ENCODE assay signal across 13 mouse cellular contexts in genomic region chr1:106584824-106585223, GRCm38 (mm10).
DNase-seq lines count a peak whose midpoint lies in the region; ATAC-seq lines count a peak whose summit lies in the region.
"Had no signal": no experiment of that assay in that cellular context is flagged by ENCODE, and none has a peak within 500 bp of the region (broad histone marks: within the 10 kb centered on the region; RNA-seq: fewer than 3 reads in every experiment).

No protein-coding gene starts in this region.

- H3K9ac ChIP-seq in hindbrain, embryonic 11.5 days (ENCODE audit: low read depth, low read length): no peak overlapping the region
- no peak overlapping the region for H3K9ac ChIP-seq in neural tube, embryonic 13.5 days
- no peak overlapping the region for H3K9ac ChIP-seq in hindbrain, embryonic 16.5 days (ENCODE audit: low read depth, low read length)
- no peak overlapping the region for H3K9ac ChIP-seq in neural tube, embryonic 15.5 days (replicated peaks)
- no peak overlapping the region for H3K9ac ChIP-seq in liver, embryonic 11.5 days (ENCODE audit: low read depth, low read length)
- H3K9ac ChIP-seq: liver, postnatal 0 days had no signal

- H3K4me1 ChIP-seq in hindbrain, embryonic 10.5 days (replicated peaks): peaks cover 29% of the 10 kb centered on the region
- no peaks in the 10 kb centered on the region for H3K4me1 ChIP-seq in hindbrain, embryonic 11.5 days (replicated peaks; ENCODE audit: control insufficient read depth, insufficient read depth, low read length)
- peaks cover 47% of the 10 kb centered on the region for H3K4me1 ChIP-seq in neural tube, embryonic 13.5 days (replicated peaks)
- H3K4me1 ChIP-seq in hindbrain, embryonic 16.5 days (ENCODE audit: control insufficient read depth, insufficient read depth, low read depth, low read length): peaks cover 6% of the 10 kb centered on the region; the same call in 1 of the 2 replicates
- H3K4me1 ChIP-seq in neural tube, embryonic 15.5 days: peaks cover 37% of the 10 kb centered on the region
- no peaks in the 10 kb centered on the region for H3K4me1 ChIP-seq in liver, embryonic 11.5 days (replicated peaks; ENCODE audit: control insufficient read depth, insufficient read depth, low read length)

- no peaks in the 10 kb centered on the region for H3K9me3 ChIP-seq in hindbrain, embryonic 10.5 days
- no peaks in the 10 kb centered on the region for H3K9me3 ChIP-seq in hindbrain, embryonic 11.5 days (ENCODE audit: control insufficient read depth, low read length)
- no peaks in the 10 kb centered on the region for H3K9me3 ChIP-seq in neural tube, embryonic 13.5 days
- no peaks in the 10 kb centered on the region for H3K9me3 ChIP-seq in hindbrain, embryonic 16.5 days (ENCODE audit: control insufficient read depth, low read length)
- no peaks in the 10 kb centered on the region for H3K9me3 ChIP-seq in neural tube, embryonic 15.5 days (replicated peaks)
- H3K9me3 ChIP-seq in liver, embryonic 11.5 days (ENCODE audit: control insufficient read depth, low read length): no peaks in the 10 kb centered on the region
- H3K9me3 ChIP-seq: heart, embryonic 10.5 days; limb, embryonic 10.5 days had no signal

- no peak overlapping the region for H3K4me3 ChIP-seq in hindbrain, embryonic 10.5 days
- H3K4me3 ChIP-seq in hindbrain, embryonic 11.5 days (ENCODE audit: low read depth, low read length): no peak overlapping the region
- H3K4me3 ChIP-seq in neural tube, embryonic 13.5 days: no peak overlapping the region
- no peak overlapping the region for H3K4me3 ChIP-seq in hindbrain, embryonic 16.5 days (ENCODE audit: low read length)
- no peak overlapping the region for H3K4me3 ChIP-seq in neural tube, embryonic 15.5 days (replicated peaks)
- H3K4me3 ChIP-seq in liver, embryonic 11.5 days (ENCODE audit: low read depth, low read length): no peak overlapping the region
- H3K4me3 ChIP-seq: gastrocnemius, adult 2 months; heart, embryonic 10.5 days; limb, embryonic 10.5 days had no signal

- 54% methylated on average over 2 of the region's 2 CpGs for WGBS in hindbrain, embryonic 10.5 days
- 58% methylated on average over 2 of the region's 2 CpGs for WGBS in hindbrain, embryonic 11.5 days
- 52% methylated on average over 2 of the region's 2 CpGs for WGBS in neural tube, embryonic 13.5 days
- 67% methylated on average over 2 of the region's 2 CpGs for WGBS in hindbrain, embryonic 16.5 days
- WGBS in neural tube, embryonic 15.5 days: 62% methylated on average over 2 of the region's 2 CpGs
- 70% methylated on average over 2 of the region's 2 CpGs for WGBS in liver, embryonic 11.5 days

- ATAC-seq in hindbrain, embryonic 11.5 days (ENCODE audit: low FRiP score): no peak
- peak; percentile 68; the same call in 1 of the 2 replicates for ATAC-seq in neural tube, embryonic 13.5 days (ENCODE audit: low read depth)
- peak; percentile 90 for ATAC-seq in hindbrain, embryonic 16.5 days
- ATAC-seq in neural tube, embryonic 15.5 days (ENCODE audit: low FRiP score): 0 out of 2 replicates have a peak, but pooled peaks have one; percentile 47
- no peak for ATAC-seq in liver, embryonic 11.5 days (replicated peaks; ENCODE audit: low FRiP score)
- ATAC-seq: liver, postnatal 0 days had no signal

- no peaks in the 10 kb centered on the region for H3K36me3 ChIP-seq in hindbrain, embryonic 10.5 days
- no peaks in the 10 kb centered on the region for H3K36me3 ChIP-seq in hindbrain, embryonic 11.5 days (ENCODE audit: control insufficient read depth, insufficient read depth, low read length)
- H3K36me3 ChIP-seq in neural tube, embryonic 13.5 days: no peaks in the 10 kb centered on the region
- no peaks in the 10 kb centered on the region for H3K36me3 ChIP-seq in hindbrain, embryonic 16.5 days (ENCODE audit: control insufficient read depth, insufficient read depth, low read length)
- no peaks in the 10 kb centered on the region for H3K36me3 ChIP-seq in neural tube, embryonic 15.5 days
- no peaks in the 10 kb centered on the region for H3K36me3 ChIP-seq in liver, embryonic 11.5 days (ENCODE audit: control insufficient read depth, insufficient read depth, low read length)
- H3K36me3 ChIP-seq: heart, embryonic 10.5 days; limb, embryonic 10.5 days had no signal

- no peak overlapping the region for H3K4me2 ChIP-seq in hindbrain, embryonic 11.5 days (replicated peaks; ENCODE audit: low read depth, low read length)
- H3K4me2 ChIP-seq in neural tube, embryonic 13.5 days: no peak overlapping the region
- H3K4me2 ChIP-seq in hindbrain, embryonic 16.5 days (ENCODE audit: low read length): no peak overlapping the region
- no peak overlapping the region for H3K4me2 ChIP-seq in neural tube, embryonic 15.5 days
- H3K4me2 ChIP-seq in liver, embryonic 11.5 days: no peak overlapping the region

- H3K27me3 ChIP-seq in hindbrain, embryonic 10.5 days (ENCODE audit: insufficient read depth, poor library complexity, severe bottlenecking): no peaks in the 10 kb centered on the region
- no peaks in the 10 kb centered on the region for H3K27me3 ChIP-seq in hindbrain, embryonic 11.5 days (ENCODE audit: control insufficient read depth, insufficient read depth, low read length)
- H3K27me3 ChIP-seq in neural tube, embryonic 13.5 days: no peaks in the 10 kb centered on the region
- H3K27me3 ChIP-seq in hindbrain, embryonic 16.5 days (replicated peaks; ENCODE audit: control insufficient read depth, insufficient read depth, low read length): no peaks in the 10 kb centered on the region
- H3K27me3 ChIP-seq in neural tube, embryonic 15.5 days (replicated peaks): no peaks in the 10 kb centered on the region
- H3K27me3 ChIP-seq in liver, embryonic 11.5 days (replicated peaks; ENCODE audit: control insufficient read depth, insufficient read depth, low read length): no peaks in the 10 kb centered on the region

- DNase-seq in hindbrain, embryonic 10.5 days (ENCODE audit: low spot score): no peak
- no peak for DNase-seq in hindbrain, embryonic 11.5 days (ENCODE audit: low spot score)
- DNase-seq in neural tube, embryonic 10.5 days (ENCODE audit: extremely low spot score, low spot score): no peak
- no peak for DNase-seq in gastrocnemius, adult 18-20 months (ENCODE audit: low spot score)
- DNase-seq in liver, embryonic 11.5 days (ENCODE audit: low spot score): no peak
- DNase-seq: gastrocnemius, adult 2 months; liver, postnatal 0 days; thymus, adult 18-20 months had no signal

- H3K27ac ChIP-seq in hindbrain, embryonic 10.5 days: 0 out of 2 replicates have a peak overlapping the region, but pooled peaks have one; percentile 40
- H3K27ac ChIP-seq in hindbrain, embryonic 11.5 days (ENCODE audit: low read depth, low read length): no peak overlapping the region
- peak overlapping the region; percentile 73 for H3K27ac ChIP-seq in neural tube, embryonic 13.5 days (replicated peaks)
- H3K27ac ChIP-seq in hindbrain, embryonic 16.5 days (ENCODE audit: low read depth, low read length): peak overlapping the region; percentile 30
- peak overlapping the region; percentile 63 for H3K27ac ChIP-seq in neural tube, embryonic 15.5 days (replicated peaks)
- H3K27ac ChIP-seq in liver, embryonic 11.5 days (ENCODE audit: low read depth, low read length): no peak overlapping the region
- H3K27ac ChIP-seq: gastrocnemius, adult 2 months; heart, embryonic 10.5 days; limb, embryonic 10.5 days had no signal

Comparison
In these comparisons a context has a peak if more than half of its experiments do, and no peak if none do; other contexts are left out.
1. H3K27ac ChIP-seq: peak in hindbrain, embryonic 10.5 days (single experiment), neural tube, embryonic 13.5 days (single experiment), hindbrain, embryonic 16.5 days (single experiment) and neural tube, embryonic 15.5 days (single experiment); none in hindbrain, embryonic 11.5 days (single experiment) and liver, embryonic 11.5 days (single experiment).
2. ATAC-seq: peak in neural tube, embryonic 13.5 days (single experiment), hindbrain, embryonic 16.5 days (single experiment) and neural tube, embryonic 15.5 days (single experiment); none in hindbrain, embryonic 11.5 days (single experiment) and liver, embryonic 11.5 days (single experiment).